In genomic region chr9:42788471-42788870, GRCm38 (mm10) we compare ENCODE assay signal across 10 mouse cellular contexts.
DNase-seq lines count a peak whose midpoint lies in the region; ATAC-seq and TF ChIP-seq lines count a peak whose summit lies in the region.
"Had no signal": no experiment of that assay in that cellular context is flagged by ENCODE, and none has a peak within 500 bp of the region (broad histone marks: within the 10 kb centered on the region; RNA-seq: fewer than 3 reads in every experiment).

No protein-coding gene starts in this region.

- H3K27me3 ChIP-seq in forebrain, postnatal 0 days (ENCODE audit: insufficient read depth, low read length) = no peaks in the 10 kb centered on the region
- H3K27me3 ChIP-seq in forebrain, embryonic 13.5 days = peaks cover 19% of the 10 kb centered on the region
- no peaks in the 10 kb centered on the region for H3K27me3 ChIP-seq in hindbrain, postnatal 0 days (ENCODE audit: insufficient read depth, low read length)

- H3K9me3 ChIP-seq in forebrain, postnatal 0 days (ENCODE audit: low read length) = no peaks in the 10 kb centered on the region
- H3K9me3 ChIP-seq in forebrain, embryonic 13.5 days (replicated peaks) = no peaks in the 10 kb centered on the region
- H3K9me3 ChIP-seq in hindbrain, postnatal 0 days (ENCODE audit: low read length) = no peaks in the 10 kb centered on the region
- H3K9me3 ChIP-seq: heart, embryonic 13.5 days had no signal

- no peak for ATAC-seq in forebrain, postnatal 0 days
- ATAC-seq in forebrain, embryonic 13.5 days = no peak
- no peak for ATAC-seq in hindbrain, postnatal 0 days
- no peak for ATAC-seq in monocyte, adult 5-6 weeks (replicated peaks; ENCODE audit: insufficient number of reproducible peaks, low FRiP score, low TSS enrichment, poor library complexity, severe bottlenecking)

- H3K9ac ChIP-seq in forebrain, postnatal 0 days = no peak overlapping the region
- H3K9ac ChIP-seq in forebrain, embryonic 13.5 days = no peak overlapping the region
- no peak overlapping the region for H3K9ac ChIP-seq in hindbrain, postnatal 0 days (replicated peaks; ENCODE audit: low read length)
- H3K9ac ChIP-seq: heart, embryonic 13.5 days had no signal

- H3K4me2 ChIP-seq in forebrain, postnatal 0 days (ENCODE audit: low read depth) = no peak overlapping the region
- no peak overlapping the region for H3K4me2 ChIP-seq in forebrain, embryonic 13.5 days
- H3K4me2 ChIP-seq in hindbrain, postnatal 0 days (ENCODE audit: low read depth, low read length) = no peak overlapping the region
- H3K4me2 ChIP-seq: heart, embryonic 13.5 days had no signal

- no peaks in the 10 kb centered on the region for H3K36me3 ChIP-seq in forebrain, postnatal 0 days (ENCODE audit: insufficient read depth)
- no peaks in the 10 kb centered on the region for H3K36me3 ChIP-seq in forebrain, embryonic 13.5 days (ENCODE audit: poor library complexity, severe bottlenecking)
- H3K36me3 ChIP-seq in hindbrain, postnatal 0 days (ENCODE audit: insufficient read depth, low read length) = no peaks in the 10 kb centered on the region
- H3K36me3 ChIP-seq: G1E; heart, embryonic 13.5 days had no signal

- no peak overlapping the region for H3K27ac ChIP-seq in forebrain, postnatal 0 days (ENCODE audit: low read depth, low read length)
- no peak overlapping the region for H3K27ac ChIP-seq in forebrain, embryonic 13.5 days
- H3K27ac ChIP-seq in hindbrain, postnatal 0 days = no peak overlapping the region
- H3K27ac ChIP-seq: heart, embryonic 13.5 days had no signal

- DNase-seq in forebrain, postnatal 0 days = peak; percentile 62
- peak; percentile 56 to 61 for DNase-seq in right cerebral cortex, adult 2 months (ENCODE audit: low spot score in 2 of 2)
- no peak for DNase-seq in right cerebral cortex, postnatal 36 days (ENCODE audit: low spot score in 2 of 2)
- peak; percentile 85 for DNase-seq in cerebellum, postnatal 10 days
- peak; percentile 78 for DNase-seq in hindbrain, postnatal 0 days (ENCODE audit: low spot score)
- DNase-seq in lung, postnatal 10 days = peak; percentile 73

- peak; percentile 61 for TF ChIP-seq CTCF in forebrain, postnatal 0 days (IDR thresholded peaks at IDR 0.05; ENCODE audit: low read depth)
- peak; percentile 75 for TF ChIP-seq CTCF in hindbrain, postnatal 0 days (IDR thresholded peaks at IDR 0.05; ENCODE audit: low read depth)

- H3K4me3 ChIP-seq in forebrain, postnatal 0 days (ENCODE audit: low read depth, low read length) = no peak overlapping the region
- H3K4me3 ChIP-seq in forebrain, embryonic 13.5 days = no peak overlapping the region
- no peak overlapping the region for H3K4me3 ChIP-seq in hindbrain, postnatal 0 days (ENCODE audit: low read length)
- H3K4me3 ChIP-seq: heart, embryonic 13.5 days had no signal

- 25% methylated on average over 8 of the region's 8 CpGs for WGBS in forebrain, postnatal 0 days
- WGBS in forebrain, embryonic 13.5 days = 28% methylated on average over 8 of the region's 8 CpGs
- 35% methylated on average over 8 of the region's 8 CpGs for WGBS in hindbrain, postnatal 0 days

- H3K4me1 ChIP-seq in forebrain, postnatal 0 days (ENCODE audit: insufficient read depth) = no peaks in the 10 kb centered on the region
- H3K4me1 ChIP-seq in forebrain, embryonic 13.5 days = peaks cover 13% of the 10 kb centered on the region
- 0 out of 2 replicates have a peak, but pooled peaks cover 9% of the 10 kb centered on the region for H3K4me1 ChIP-seq in hindbrain, postnatal 0 days (ENCODE audit: insufficient read depth, low read length)
- H3K4me1 ChIP-seq: heart, embryonic 13.5 days had no signal

Comparison
In these comparisons a context has a peak if more than half of its experiments do, and no peak if none do; other contexts are left out.
1. DNase-seq: peak in forebrain, postnatal 0 days (single experiment), right cerebral cortex, adult 2 months (2 of 2), cerebellum, postnatal 10 days (2 of 2), hindbrain, postnatal 0 days (single experiment) and lung, postnatal 10 days (single experiment); none in right cerebral cortex, postnatal 36 days (0 of 2).